Mouse (Mus musculus): Measurements from ENCODE around the gene Mixl1. TPM values are rescaled to one million over a fixed set of nuclear protein-coding genes. Genes with fewer than 3 reads are reported as not detected.

Gene Mixl1
- not detected for polyA plus RNA-seq (2014; fragmentation: Illumina TruSeq; extraction: RNeasy Lipid Tissue Mini Kit (QIAGEN cat#74804); ENCODE audit: insufficient read depth, low read depth, low replicate concordance)

GRCm38 (mm10) chr1:180696626-180697352 lies at the start of gene Mixl1:
Gene Mixl1 (minus strand): TSS chr1:180697034.

GRCm38 (mm10) chr1:180725704-180726179 lies 28.9 kb upstream of the Mixl1 start, which contains the start of gene Acbd3:
Gene Acbd3 (plus strand): TSS chr1:180726043.

Other genes starting within 250 kb of the Mixl1 start
- gene Stum, start 213.5 kb downstream of the Mixl1 start, polyA plus RNA-seq (2014; fragmentation: Illumina TruSeq; extraction: RNeasy Lipid Tissue Mini Kit (QIAGEN cat#74804); ENCODE audit: insufficient read depth, low read depth, low replicate concordance), result 0.75 TPM
- gene Parp1, start 128.1 kb downstream of the Mixl1 start, polyA plus RNA-seq (2014; fragmentation: Illumina TruSeq; extraction: RNeasy Lipid Tissue Mini Kit (QIAGEN cat#74804); ENCODE audit: insufficient read depth, low read depth, low replicate concordance), result 14.9 TPM
- 1.6 TPM for gene Lin9, start 55.9 kb downstream of the Mixl1 start, polyA plus RNA-seq (2014; fragmentation: Illumina TruSeq; extraction: RNeasy Lipid Tissue Mini Kit (QIAGEN cat#74804); ENCODE audit: insufficient read depth, low read depth, low replicate concordance)
- 15.9 TPM for gene Acbd3, start 29.0 kb upstream of the Mixl1 start, polyA plus RNA-seq (2014; fragmentation: Illumina TruSeq; extraction: RNeasy Lipid Tissue Mini Kit (QIAGEN cat#74804); ENCODE audit: insufficient read depth, low read depth, low replicate concordance)
- 964 TPM for gene H3f3a, start 116.9 kb upstream of the Mixl1 start, polyA plus RNA-seq (2014; fragmentation: Illumina TruSeq; extraction: RNeasy Lipid Tissue Mini Kit (QIAGEN cat#74804); ENCODE audit: insufficient read depth, low read depth, low replicate concordance)
- gene Sde2, start 154.1 kb upstream of the Mixl1 start, polyA plus RNA-seq (2014; fragmentation: Illumina TruSeq; extraction: RNeasy Lipid Tissue Mini Kit (QIAGEN cat#74804); ENCODE audit: insufficient read depth, low read depth, low replicate concordance), result 8.4 TPM
- not detected for gene Lefty2, start 196.1 kb upstream of the Mixl1 start, polyA plus RNA-seq (2014; fragmentation: Illumina TruSeq; extraction: RNeasy Lipid Tissue Mini Kit (QIAGEN cat#74804); ENCODE audit: insufficient read depth, low read depth, low replicate concordance)
- 38.1 TPM for gene Pycr2, start 207.3 kb upstream of the Mixl1 start, polyA plus RNA-seq (2014; fragmentation: Illumina TruSeq; extraction: RNeasy Lipid Tissue Mini Kit (QIAGEN cat#74804); ENCODE audit: insufficient read depth, low read depth, low replicate concordance)
- 4.6 TPM for gene Lefty1, start 238.0 kb upstream of the Mixl1 start, polyA plus RNA-seq (2014; fragmentation: Illumina TruSeq; extraction: RNeasy Lipid Tissue Mini Kit (QIAGEN cat#74804); ENCODE audit: insufficient read depth, low read depth, low replicate concordance)
- gene Tmem63a, start 245.3 kb upstream of the Mixl1 start, polyA plus RNA-seq (2014; fragmentation: Illumina TruSeq; extraction: RNeasy Lipid Tissue Mini Kit (QIAGEN cat#74804); ENCODE audit: insufficient read depth, low read depth, low replicate concordance), result 24.2 TPM